Mouse (Mus musculus) spleen, postnatal 36 days (tissue): Measurements from ENCODE around the gene Mthfd1.
A peak's percentile ranks its signal among the peaks of the same experiment; 100 is the strongest.

ENCODE experiments used
- DNase-seq, 2 experiments: peaks; one replicate each; pipeline ENCODE4 v3.0.0; 2022; ENCODE audit warnings: low spot score in 2 of 2, mixed read lengths in 1 of 2

The Mthfd1 gene

DNA sequence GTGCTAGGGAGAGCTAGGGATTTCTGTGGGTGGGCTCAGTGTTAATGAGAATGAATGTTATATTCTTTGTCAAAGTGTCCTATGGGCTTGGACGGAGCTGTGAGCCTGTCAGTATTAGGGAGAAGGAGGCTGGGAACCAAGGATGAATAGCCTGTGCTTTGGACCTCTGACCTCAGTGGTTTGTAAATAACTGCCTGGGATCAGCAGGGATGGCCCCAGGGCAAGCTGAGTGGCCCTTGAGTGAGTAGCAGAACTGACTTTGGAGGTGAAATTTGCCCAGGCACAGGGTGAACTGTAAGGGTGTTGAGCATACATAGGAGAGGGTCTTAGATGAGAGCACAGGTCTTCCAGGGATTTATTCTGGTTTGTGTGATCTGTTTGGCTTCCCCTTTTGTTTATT, 8.8 kb downstream of the Mthfd1 start:
- DNase-seq, result no peak

DNA sequence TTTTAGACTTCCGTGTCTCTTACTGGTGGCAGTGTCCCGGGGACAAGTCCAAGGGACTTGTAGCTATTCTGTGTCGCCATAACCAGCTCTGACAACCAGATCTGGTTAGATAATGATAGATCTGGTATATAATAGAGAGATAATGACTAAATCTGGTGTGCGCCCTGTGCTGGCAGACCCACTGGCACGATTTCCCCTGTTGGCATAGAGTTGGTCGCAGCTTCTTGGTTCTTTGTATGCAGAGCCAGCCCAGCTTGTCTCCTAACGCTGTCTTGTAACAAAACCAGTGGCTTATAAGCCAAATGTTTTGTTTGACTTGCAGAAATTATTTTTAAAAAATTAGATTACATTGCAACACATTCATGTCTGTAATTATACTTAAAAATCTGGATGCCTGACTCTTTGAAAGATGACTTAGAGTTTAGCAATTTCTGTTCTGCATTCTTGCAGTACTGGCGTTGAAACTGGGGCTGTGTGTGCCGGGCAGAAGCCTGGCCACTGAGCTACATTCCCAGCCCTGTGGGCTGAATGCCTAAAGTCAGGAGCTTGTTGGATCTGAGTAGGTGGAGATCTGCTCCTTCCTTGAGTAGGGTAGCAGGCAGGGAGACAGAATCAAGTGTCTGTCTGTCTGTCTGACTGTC, 9.3 kb downstream of the Mthfd1 start:
- no peak for DNase-seq

GRCm38 (mm10) chr12:76265001-76265400, 9.9 kb downstream of the Mthfd1 start:
- DNase-seq, result no peak

DNA sequence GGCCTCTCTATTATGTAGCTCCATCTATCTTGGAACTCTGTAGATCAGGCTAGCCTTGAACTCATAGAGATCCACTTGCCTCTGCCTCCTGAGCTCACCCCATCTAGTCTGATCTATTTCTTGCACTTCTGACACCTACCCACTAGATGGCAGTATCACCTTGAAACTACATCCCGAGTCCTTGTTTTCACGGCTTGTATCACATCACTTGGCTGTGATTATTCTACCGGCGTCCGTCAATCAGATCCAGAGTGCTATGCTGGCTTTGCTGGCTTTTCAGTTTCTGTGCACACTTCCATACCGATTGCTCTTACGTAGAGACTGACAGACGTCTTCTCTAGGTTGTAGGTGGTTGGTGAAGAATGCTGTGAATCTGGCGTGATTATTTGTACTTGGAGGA, 11.8 kb downstream of the Mthfd1 start:
- peak in 1 of 2 experiments; percentile 32 for DNase-seq

GRCm38 (mm10) chr12:76268686-76269085, 13.6 kb downstream of the Mthfd1 start:
- no peak for DNase-seq

DNA sequence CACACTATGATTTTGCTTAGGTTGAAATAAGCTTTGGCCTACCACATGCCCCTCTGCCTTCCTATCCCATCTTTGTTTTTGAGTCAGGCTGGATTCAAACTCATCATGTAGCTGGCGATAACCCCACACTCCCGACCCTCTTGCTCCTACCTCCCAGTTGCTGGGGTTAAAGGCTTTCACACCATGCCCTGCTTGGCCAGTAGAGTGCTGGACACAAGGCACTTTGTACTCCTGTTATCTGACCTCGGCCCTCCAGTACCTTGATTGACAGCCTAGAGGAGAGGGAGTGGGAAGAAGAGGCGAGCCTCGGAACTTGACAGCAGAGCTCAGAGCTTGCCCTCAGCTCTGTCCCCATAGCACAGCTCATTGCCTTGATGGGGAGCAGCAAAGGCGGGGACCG, 14.1 kb downstream of the Mthfd1 start:
- no peak for DNase-seq

GRCm38 (mm10) chr12:76271516-76271915, 16.4 kb downstream of the Mthfd1 start:
- no peak for DNase-seq

DNA sequence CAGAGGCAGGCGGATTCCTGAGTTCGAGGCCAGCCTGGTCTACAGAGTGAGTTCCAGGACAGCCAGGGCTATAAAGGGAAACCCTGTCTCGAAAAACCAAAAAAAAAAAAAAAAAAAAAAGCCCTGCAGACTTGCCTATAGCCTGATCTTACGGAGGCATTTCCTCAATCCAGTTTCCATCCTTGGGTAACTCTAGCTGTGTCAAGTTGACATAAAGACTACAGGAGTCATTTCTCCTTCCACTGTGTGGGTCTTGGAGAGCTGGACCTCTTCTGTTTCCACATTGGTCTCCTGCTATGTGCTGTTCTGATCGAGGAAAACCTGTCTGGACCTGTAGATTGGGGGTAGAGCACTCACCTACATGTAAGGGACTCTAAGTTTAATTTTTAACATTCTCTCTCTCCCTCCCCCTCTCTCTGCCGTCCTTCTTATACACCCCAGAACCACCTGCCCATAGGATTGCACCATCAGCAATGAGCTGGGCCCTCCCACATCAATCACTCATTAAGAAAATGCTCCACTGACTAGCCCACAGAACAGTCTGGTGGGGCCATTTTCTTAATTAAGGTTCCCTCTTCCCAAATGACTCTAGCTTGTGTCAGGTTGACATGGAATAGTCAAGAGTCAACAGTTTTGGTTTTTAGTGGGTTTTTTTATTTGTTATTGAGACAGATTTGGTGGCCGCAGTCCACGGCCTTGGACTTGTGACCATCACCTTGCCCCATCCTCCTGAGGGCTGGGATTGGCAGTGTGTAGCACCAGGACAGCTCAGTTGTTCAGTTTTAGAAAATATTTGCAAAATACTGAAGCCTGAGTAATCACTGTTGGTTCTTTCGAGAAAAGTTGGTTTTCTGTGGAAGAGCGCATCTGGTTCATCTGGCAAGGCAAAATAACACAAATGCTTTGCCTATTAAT, 17.8 kb downstream of the Mthfd1 start:
- DNase-seq, result no peak

GRCm38 (mm10) chr12:76278209-76278608, 23.1 kb downstream of the Mthfd1 start:
- no peak for DNase-seq

DNA sequence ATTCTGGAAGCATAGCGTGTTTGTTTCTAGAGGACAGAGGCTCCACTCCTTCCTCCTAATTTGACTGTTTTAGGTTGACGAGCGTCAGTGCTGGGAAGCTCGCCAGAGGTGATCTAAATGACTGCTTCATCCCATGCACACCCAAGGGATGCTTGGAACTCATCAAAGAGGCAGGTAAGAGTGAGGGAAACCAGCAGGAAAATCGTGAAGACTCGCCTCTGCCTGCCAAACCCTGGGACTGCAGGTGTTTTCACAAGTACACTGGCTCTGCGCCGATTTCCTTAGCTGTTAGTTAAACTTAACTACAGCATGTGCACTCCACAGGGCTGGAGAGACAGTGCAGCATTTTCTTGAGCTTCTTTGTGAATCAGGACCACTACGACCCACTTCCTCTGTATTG, 25.5 kb downstream of the Mthfd1 start:
- no peak for DNase-seq

DNA sequence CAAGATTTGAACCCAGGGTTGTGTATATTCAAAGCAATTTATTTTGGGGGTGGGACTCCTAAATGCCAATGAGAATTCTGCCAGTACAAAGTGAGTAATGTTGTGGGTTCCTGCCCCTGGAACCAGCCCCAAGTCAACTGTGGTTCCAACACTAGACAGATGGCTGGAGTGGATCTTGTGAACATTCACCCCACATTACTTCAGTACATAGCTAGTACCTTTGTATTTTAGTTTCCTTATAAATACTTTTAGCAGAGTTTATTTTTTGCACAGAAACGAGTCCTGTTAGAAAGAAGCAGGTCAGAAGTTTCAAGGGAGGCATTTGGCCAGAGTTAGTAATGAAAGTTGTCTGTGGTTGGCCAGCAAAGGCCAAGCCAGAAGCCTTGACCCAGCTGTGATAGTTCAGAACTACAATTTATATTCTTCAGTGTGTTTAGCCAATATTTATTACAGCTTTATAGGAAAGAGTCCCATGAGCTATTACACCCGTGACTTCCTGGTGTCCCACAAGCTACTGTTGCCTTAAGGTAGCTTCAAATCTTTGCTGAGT, 26.1 kb downstream of the Mthfd1 start:
- no peak for DNase-seq

DNA sequence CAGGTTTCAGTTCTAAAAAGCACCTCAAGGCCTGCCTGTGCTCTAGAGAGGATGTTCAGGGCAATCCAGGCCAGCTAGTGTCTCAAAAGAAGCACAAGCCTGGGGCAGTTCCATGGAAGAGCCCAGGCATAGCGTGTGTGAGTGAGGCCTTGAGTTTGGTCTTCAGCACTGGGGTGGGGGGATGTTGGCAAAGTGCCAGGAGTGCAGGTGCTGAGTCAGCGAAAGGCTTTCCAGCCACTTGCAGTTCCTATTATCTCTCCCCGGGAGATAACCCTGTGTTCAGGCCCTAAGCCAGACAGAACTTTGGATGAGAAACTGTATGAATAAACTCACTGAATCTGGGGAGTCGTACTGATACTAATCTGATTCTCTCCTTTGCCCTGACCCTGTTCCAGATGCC, 27.0 kb downstream of the Mthfd1 start:
- no peak for DNase-seq

DNA sequence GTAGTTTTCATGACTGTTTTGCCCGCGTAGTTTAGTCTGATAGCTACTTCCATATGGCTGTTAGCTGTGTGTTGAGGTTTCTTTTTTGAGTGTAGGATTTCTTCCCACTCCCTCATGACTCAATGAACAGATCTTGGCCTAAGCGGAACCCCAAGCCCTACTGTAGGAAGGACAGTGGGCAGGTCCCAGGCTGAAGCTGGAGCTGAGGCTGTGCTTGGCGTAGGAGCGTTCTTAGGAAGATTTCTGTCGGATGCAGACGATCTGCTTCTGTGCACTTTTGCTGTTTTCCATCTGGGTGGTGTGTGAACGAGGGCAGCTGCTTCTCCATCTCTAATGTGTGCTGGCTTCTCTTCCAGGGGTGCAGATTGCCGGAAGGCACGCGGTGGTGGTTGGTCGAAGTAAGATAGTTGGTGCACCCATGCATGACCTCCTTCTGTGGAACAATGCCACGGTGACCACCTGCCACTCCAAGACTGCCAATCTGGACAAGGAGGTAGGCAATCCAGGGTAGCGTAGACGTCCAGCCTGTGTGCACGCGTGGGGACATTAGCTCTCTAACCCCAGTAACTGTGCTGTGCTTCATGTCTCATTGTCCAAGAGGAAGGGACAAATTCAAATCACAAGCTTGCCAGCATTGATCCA, 27.6 kb downstream of the Mthfd1 start:
- no peak for DNase-seq

- DNase-seq, result no peak
These were observed 30.3 kb downstream of the Mthfd1 start for GRCm38 (mm10) chr12:76285418-76285817.

DNA sequence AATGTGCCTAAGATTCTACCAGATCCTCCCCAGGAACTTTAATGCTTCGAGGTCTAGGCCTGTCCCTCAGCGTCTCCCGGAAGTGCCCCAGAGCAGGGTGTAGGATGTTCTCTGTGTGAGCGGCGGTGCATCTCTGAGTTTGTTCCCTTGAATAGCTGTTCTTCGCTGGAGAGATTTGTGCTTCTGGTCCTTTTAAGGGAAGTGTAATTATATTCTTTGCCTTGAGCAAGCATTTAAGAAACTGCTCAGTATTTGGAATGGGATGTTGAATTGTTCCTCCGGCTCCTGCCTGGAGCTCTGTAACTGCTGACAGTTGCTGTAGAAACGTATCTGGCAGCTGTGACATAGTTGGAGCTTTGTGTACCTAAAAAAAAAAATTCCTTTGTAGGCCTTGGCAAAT, 32.9 kb downstream of the Mthfd1 start:
- DNase-seq, result no peak

GRCm38 (mm10) chr12:76288494-76288893, 33.4 kb downstream of the Mthfd1 start:
- no peak for DNase-seq

GRCm38 (mm10) chr12:76289428-76289827, 34.3 kb downstream of the Mthfd1 start:
- DNase-seq, result no peak

DNA sequence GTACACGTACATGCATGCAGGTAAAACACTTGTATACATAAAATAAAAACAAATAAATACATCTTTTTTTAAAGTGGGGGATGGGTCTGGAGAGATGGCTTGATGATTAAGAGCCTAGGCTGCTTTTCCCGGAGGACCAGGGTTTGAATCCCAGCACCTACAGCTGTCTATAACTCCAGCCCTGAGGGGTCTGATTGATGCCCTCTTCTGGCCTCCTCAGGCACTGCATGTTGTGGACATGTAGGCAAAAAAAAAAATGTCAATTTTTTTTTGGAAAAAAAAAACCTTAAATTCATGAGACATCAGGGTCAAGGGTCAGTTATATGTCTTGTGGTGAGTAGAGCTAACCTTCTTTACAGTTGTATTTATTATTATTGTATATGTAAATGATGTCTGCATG, 35.2 kb downstream of the Mthfd1 start:
- DNase-seq, result no peak

GRCm38 (mm10) chr12:76293192-76293591, 38.1 kb downstream of the Mthfd1 start:
- peak; percentile 10 to 37 for DNase-seq

DNA sequence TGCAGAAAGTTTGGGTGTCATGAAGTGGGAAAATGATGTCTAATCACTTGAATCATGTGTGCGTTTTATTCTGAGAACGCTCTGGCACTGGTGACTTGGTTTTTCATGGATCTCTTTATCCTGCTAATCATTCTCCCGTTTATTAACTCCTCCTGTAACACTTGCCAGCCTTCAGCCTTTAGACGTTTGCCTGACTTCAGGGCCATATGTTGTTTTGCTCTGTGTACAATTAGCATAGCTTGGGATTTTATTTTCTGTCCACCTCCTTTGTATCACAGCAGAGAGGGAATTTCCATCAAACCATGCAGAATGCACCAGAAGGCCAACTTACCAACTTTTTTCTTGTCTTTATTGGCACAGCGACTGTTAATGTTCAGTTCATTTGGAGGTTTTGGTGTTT, 42.7 kb downstream of the Mthfd1 start:
- DNase-seq, result no peak

GRCm38 (mm10) chr12:76299361-76299906, 44.3 kb downstream of the Mthfd1 start:
- no peak for DNase-seq

DNA sequence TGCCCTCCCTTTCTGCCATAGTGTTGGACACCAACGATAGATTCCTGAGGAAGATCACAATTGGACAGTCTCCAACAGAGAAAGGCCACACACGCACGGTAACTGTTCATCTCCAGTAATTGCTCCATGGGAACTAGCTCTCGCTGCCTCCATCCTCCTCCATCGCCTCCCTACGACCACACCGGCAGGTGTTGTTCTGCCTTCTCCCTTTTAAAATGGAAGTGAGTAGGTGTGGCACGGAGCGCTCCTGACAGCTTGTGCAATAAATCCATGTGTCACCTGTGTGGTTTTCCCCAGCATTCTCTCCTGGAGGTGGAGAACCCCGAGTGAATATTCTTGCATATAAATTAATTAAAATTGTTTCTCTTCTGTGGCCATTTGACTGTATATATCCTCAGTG, 45.3 kb downstream of the Mthfd1 start:
- no peak for DNase-seq
